Mouse (Mus musculus) cerebral cortex, adult 2 months (tissue): Measurements from ENCODE around the gene Inpp5a.

Experiments
- WGBS: fragments of 180-500 bp; shearing (Covaris S2); methylation state at CpG from one replicate; pipeline ENCODE4 v1.1.7; 2018; 5-methylcytosine and 5-hydroxymethylcytosine counted together

The Inpp5a gene

DNA sequence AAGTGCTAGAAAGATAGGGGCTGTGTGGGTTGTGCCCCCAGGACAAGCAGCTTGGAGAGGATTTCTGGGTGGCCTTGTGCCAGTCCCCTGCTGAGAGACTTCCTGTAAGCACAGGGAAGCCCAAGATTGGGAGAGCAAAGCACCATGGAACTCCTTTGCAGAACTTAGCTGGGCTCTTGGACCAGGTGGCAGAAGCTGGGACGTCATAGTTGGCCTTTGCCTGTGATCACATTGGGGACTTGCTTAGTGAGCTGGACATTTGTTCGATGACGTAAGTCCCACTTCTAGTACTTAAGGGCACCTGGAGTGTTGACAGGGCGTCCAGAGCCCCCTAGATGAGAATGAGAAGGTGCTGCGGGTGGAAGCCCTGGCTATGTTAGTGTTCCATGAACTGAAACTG, 62.8 kb downstream of the Inpp5a start:
- WGBS, result 88% methylated on average over 5 of the region's 5 CpGs

DNA sequence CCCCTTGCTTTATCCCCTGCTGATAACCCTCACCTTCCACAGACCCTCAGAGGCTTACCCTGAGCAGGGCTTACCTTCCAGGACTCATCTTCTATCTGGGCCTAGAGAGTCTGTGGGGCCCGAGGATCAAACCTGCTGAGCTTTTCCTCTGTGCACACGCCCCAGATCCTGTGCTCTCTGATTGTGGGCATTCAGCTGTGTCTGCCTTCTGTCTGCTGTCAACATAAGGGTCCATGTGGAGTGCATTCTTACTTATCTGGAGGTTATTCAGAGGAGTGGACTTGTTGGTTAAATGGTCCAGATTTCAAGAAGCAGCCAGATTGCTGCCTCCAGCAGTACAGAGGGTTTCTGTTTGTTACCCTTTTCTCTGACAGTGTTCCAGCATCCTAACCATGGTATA, 63.3 kb downstream of the Inpp5a start:
- WGBS, result 80% methylated on average over 2 of the region's 2 CpGs

- WGBS, result 76% methylated on average over 1 of the region's 1 CpGs
Measured at GRCm38 (mm10) chr7:139453198-139453597, 64.3 kb downstream of the Inpp5a start.

DNA sequence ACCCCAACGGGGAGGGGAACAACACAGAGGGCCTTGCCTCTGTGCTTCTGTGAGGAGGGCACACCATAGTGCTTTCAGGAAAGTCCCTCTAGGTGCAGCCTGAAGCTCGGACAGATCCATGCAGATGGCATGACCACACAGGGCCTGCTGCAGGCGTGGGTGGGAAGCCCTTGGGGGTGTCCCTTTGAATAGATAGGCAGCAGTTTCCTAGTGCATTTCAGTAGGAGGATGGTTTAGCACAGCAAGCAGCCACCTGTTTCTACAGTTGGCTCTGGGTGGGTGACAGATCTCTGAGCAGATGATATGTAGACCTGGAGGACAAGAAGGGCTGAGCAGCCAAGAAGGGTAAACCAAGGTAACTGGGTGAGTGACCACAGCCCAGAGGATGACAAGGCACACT, 65.4 kb downstream of the Inpp5a start:
- WGBS, result 75% methylated on average over 3 of the region's 3 CpGs

DNA sequence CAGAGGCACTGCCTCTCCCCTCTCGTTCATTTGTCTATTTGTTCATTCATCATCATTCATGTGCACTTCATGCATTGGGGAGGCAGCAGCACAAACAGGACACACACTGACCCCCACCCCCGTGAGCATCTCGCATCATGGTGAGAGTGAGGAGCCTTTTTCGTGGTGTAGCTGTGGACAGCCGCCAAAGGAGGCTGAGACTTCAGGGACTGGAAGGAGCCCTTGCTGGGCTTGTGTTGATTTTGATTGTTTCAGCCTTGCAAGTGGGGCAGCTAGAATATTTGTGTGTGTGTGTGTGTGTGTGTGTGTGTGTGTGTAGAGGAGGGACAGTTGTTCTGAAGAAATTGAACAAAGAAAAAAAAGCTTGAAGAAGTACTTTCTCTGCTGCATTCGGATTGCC, 67.8 kb downstream of the Inpp5a start:
- whole genome bisulfite sequencing, result 62% methylated on average over 6 of the region's 6 CpGs

GRCm38 (mm10) chr7:139461344-139461743, 72.4 kb downstream of the Inpp5a start:
- WGBS, result 79% methylated on average over 12 of the region's 12 CpGs

- WGBS, result 89% methylated on average over 10 of the region's 10 CpGs
Measured at GRCm38 (mm10) chr7:139462142-139462541, 73.2 kb downstream of the Inpp5a start.

DNA sequence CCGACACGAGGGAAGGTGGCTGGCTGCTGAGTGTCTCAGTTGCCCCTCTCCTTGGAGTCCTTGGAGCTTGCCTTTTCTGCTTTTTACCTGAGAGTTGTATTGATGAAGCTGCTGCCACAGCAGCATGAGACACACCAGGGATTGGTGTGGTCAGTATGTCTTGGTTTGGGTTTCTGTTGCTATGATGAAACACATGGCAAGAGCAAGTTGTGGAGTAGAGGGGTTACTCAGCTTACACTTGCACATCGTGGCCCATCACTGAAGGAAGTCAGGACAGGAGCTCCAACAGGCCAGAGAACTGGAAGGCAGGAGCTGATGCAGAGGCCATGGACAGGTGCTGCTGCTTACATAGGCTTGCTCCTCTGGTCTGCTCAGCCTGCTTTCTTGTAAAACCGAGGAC, 76.6 kb downstream of the Inpp5a start:
- WGBS, result 97% methylated on average over 4 of the region's 4 CpGs

- WGBS, result 78% methylated on average over 7 of the region's 7 CpGs
Measured at GRCm38 (mm10) chr7:139466484-139467176, 77.7 kb downstream of the Inpp5a start.

DNA sequence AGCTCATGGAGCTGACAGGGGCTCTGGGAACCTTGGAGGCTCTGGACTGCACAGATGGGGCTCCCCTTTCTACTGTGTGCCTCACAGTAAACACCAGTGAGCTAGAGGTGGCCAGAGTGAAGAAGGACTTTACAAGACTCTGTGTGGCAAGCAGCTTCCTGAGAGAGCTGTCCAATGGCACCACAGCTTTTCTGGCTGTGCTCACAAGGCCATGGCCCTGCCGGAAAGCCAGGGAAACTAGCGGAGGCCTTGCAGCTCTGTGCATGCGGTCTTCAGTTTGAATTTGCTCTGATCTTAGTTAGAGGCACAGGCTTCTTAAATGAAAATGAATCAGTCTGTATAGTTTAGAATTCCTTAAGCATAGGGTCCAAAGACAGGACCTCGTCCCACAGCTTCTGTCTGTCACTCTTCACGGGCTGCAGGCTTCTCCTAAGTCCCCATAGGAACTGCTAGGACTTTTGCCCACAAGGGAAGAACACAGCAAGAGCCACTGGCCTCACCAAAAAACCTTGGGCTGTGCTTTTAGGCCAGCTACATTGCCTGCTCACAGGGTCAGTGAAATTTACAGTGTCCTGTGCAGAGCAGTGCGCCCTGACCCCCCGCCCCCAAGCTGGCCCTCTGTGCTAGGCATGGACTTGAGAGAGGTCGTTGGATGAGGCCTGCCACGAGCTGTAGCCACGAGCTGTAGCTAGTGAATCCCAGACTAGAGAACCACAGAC, 78.4 kb downstream of the Inpp5a start:
- 84% methylated on average over 10 of the region's 10 CpGs for WGBS

DNA sequence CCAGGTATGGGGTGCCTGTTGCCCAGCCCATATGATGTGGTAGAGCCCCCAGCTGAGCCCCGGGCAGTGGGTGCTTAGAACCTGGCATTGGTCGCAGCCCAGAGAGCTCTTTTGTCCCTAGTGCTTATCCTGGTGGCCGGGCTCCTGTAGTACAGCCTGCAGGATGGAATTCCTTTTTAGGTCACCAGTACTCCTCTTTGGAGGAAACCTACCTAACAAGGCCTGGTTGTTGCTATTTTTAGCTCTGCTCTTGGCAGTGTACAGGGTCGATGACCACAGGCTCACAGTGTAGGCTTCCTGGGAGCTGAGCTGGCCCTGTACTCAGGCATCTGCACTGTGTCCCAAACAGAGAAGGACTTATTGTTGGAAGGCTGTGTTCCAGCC, 79.0 kb downstream of the Inpp5a start:
- WGBS, result 58% methylated on average over 4 of the region's 4 CpGs

- 78% methylated on average over 2 of the region's 2 CpGs for WGBS
Measured at GRCm38 (mm10) chr7:139468440-139468839, 79.5 kb downstream of the Inpp5a start.

GRCm38 (mm10) chr7:139469457-139469856, 80.5 kb downstream of the Inpp5a start:
- 72% methylated on average over 4 of the region's 4 CpGs for WGBS

DNA sequence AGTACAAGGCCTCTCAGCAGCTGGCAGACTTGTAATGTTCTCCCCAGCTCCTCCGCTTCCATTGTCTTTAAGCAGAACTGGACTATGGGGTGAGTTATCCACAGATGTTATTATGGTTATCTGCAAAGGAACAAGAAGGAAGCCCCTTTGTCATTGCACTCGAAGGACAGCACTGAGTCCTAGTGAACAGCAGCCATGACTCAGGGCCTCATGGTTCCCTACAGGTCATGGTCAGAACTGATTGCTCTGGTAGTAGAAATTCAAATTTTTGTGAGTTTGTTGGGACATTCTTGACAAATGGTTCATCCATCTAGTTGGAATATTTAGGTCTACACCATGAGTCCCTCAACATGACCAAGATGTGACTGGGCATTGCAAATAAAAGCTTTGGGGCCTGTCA, 81.6 kb downstream of the Inpp5a start:
- 87% methylated on average over 2 of the region's 2 CpGs for WGBS

- 65% methylated on average over 1 of the region's 1 CpGs for WGBS
Measured at GRCm38 (mm10) chr7:139472052-139472451, 83.1 kb downstream of the Inpp5a start.

- WGBS, result 39% methylated on average over 7 of the region's 7 CpGs
Measured at GRCm38 (mm10) chr7:139472865-139473549, 84.1 kb downstream of the Inpp5a start.

DNA sequence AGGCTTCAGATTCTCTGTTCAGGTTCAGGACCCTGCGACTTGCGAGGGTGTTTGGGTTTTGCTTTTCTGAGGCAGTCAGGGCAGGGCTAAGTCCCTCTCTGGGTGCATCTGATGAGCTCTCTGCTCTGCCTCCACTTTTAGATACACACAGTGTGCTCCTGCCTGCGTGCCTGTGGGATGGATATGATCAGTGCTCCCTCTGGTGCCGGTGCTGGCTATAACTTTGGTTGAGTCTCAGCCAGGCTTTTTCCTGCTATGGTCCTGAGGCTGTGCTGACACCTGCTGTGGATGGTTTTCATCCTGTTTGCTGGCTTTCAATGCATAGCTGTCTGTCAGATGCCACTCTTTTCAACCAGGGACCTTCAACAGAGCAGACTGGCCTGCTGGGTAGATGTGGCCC, 87.0 kb downstream of the Inpp5a start:
- WGBS, result 51% methylated on average over 4 of the region's 4 CpGs

DNA sequence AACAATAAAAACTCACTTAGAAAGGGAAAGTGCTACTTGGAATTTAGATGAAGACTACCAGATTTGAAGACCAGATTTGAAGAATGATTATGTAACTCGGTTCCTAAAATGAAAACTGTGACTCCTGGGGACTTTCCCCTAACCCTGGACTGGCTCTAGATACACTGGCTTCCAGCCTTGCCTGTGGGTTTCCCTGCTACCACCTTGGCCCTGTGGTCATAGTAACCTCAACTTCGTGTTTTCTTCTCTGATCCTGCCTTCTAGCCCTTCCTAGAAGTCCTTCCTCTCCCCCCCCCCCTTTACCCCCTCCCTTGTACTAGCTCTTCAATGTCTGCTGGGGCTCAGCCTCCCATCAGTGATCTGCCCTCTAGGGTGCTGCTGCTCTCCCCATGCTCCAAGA, 87.8 kb downstream of the Inpp5a start:
- WGBS, result 76% methylated on average over 2 of the region's 2 CpGs

- WGBS, result 91% methylated on average over 3 of the region's 3 CpGs
Measured at GRCm38 (mm10) chr7:139477748-139478147, 88.8 kb downstream of the Inpp5a start.

DNA sequence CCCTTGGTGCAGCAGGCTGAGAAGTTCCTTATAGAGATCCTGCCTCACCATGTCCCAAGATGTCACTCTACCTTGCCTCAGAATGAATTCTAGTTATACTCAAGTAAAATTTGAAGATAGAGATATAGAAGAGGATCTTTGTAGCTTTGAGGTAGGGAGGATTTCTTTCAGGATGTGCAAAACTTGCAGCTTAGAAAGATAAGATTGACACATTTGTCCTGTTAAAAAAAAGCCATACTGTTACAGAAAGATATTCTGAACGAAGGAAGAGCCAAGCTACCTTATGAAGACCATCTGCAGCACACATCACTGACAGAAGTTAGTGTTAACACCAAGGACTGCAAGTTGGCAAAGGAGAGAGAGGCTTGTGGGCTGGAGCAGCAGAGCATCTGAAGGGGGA, 90.2 kb downstream of the Inpp5a start:
- WGBS, result 23% methylated on average over 1 of the region's 1 CpGs

GRCm38 (mm10) chr7:139479626-139480025, 90.7 kb downstream of the Inpp5a start:
- WGBS, result 78% methylated on average over 6 of the region's 6 CpGs

GRCm38 (mm10) chr7:139484206-139484955, 95.5 kb downstream of the Inpp5a start:
- WGBS, result 57% methylated on average over 9 of the region's 9 CpGs
